ENCODE assay signal across 8 mouse cellular contexts in genomic region chr19:59076131-59076530, GRCm38 (mm10). TPM values are rescaled to one million over a fixed set of nuclear protein-coding genes. Genes with fewer than 3 reads are reported as not detected.
DNase-seq lines count a peak whose midpoint lies in the region; ATAC-seq and TF ChIP-seq lines count a peak whose summit lies in the region.

No protein-coding gene starts in this region.

- peak; percentile 26 for DNase-seq in cerebellum, adult 9-10 months
- peak; percentile 8 for DNase-seq in ovary, postnatal 36 days (ENCODE audit: low spot score)
- DNase-seq in ovary, postnatal 10 days (ENCODE audit: low spot score) = no peak
- no peak for DNase-seq in liver, postnatal 0 days
- DNase-seq in layer of hippocampus, adult 18-20 months (ENCODE audit: low spot score in 2 of 2) = no peak
- DNase-seq in gastrocnemius, adult 2 months = no peak
- no peak for DNase-seq in layer of hippocampus, adult 9-10 months (ENCODE audit: low spot score)

- no peak overlapping the region for H3K27ac ChIP-seq in liver, postnatal 0 days (ENCODE audit: low read depth)
- H3K27ac ChIP-seq in gastrocnemius, adult 2 months = no peak overlapping the region

- no peaks in the 10 kb centered on the region for H3K36me3 ChIP-seq in liver, postnatal 0 days (replicated peaks; ENCODE audit: insufficient read depth, low read length)

- no peak for TF ChIP-seq CTCF in liver, postnatal 0 days (IDR thresholded peaks at IDR 0.05; ENCODE audit: low read depth)
- TF ChIP-seq CTCF in gastrocnemius, adult 2 months (IDR thresholded peaks at IDR 0.05) = no peak

- H3K4me3 ChIP-seq in liver, postnatal 0 days (ENCODE audit: low read depth, low read length) = no peak overlapping the region
- H3K4me3 ChIP-seq in gastrocnemius, adult 2 months = no peak overlapping the region

- TF ChIP-seq EP300 in liver, postnatal 0 days (IDR thresholded peaks at IDR 0.05; ENCODE audit: low read depth) = no peak

- 13% methylated on average over 5 of the region's 5 CpGs for WGBS in liver, postnatal 0 days (ENCODE audit: insufficient replicate concordance)

- H3K27me3 ChIP-seq in liver, postnatal 0 days (ENCODE audit: insufficient read depth, low read length) = peaks cover 32% of the 10 kb centered on the region

- ATAC-seq in cerebellum, adult (ENCODE audit: insufficient number of reproducible peaks, low FRiP score, low TSS enrichment) = no peak
- no peak for ATAC-seq in liver, postnatal 0 days

- intact Hi-C loops in gastrocnemius, adult 2 months (cut with DNase I) = no loop called here

- H3K4me1 ChIP-seq in liver, postnatal 0 days (ENCODE audit: insufficient read depth) = no peaks in the 10 kb centered on the region

- no peaks in the 10 kb centered on the region for H3K9me3 ChIP-seq in liver, postnatal 0 days (ENCODE audit: low read length)

- H3K4me2 ChIP-seq in liver, postnatal 0 days (ENCODE audit: low read depth, low read length) = peak overlapping the region; percentile 71; the same call in 1 of the 2 replicates

- no peak overlapping the region for H3K9ac ChIP-seq in liver, postnatal 0 days (replicated peaks)

RNA-seq across cellular contexts. Expression of gene Shtn1, which starts 0.2 kb away (rescaled TPM):
- polyA plus RNA-seq in liver, postnatal 0 days (2015; fragmentation: Nextera tagmentation; extraction: Ambion mirVana) = 2.5 and 2.9 TPM in 2 replicates
- 10 to 100 TPM; 20.2 to 22.9 TPM for total RNA-seq in layer of hippocampus, adult 18-20 months (2021)
- under 1 TPM; 0.67 to 0.99 TPM for total RNA-seq in gastrocnemius, adult 2 months (2021)

Comparison
In these comparisons a context has a peak if more than half of its experiments do, and no peak if none do; other contexts are left out.
1. DNase-seq: peak in cerebellum, adult 9-10 months (single experiment) and ovary, postnatal 36 days (single experiment); none in ovary, postnatal 10 days (single experiment), liver, postnatal 0 days (single experiment), layer of hippocampus, adult 18-20 months (0 of 2), gastrocnemius, adult 2 months (single experiment) and layer of hippocampus, adult 9-10 months (single experiment).
2. RNA of gene Shtn1, which starts 0.2 kb away (total RNA-seq): 20.2 to 22.9 TPM in layer of hippocampus, adult 18-20 months; 0.67 to 0.99 TPM in gastrocnemius, adult 2 months; every median in the first group is over 10 times any median in the second.